Mouse (Mus musculus) mature B cell (primary cell): ENCODE measurements around the gene Cenpm.

ENCODE experiments used
- in situ Hi-C: fragments of 300-500 bp; cut with MboI; formaldehyde crosslinking; loops from 2 replicates; pipeline ENCODE4 v1.14.3; 2019

Gene Cenpm

GRCm38 (mm10) chr15:82197246-82197750, 47.2 kb downstream of the Cenpm start:
- in situ Hi-C loops: no loop called here

DNA sequence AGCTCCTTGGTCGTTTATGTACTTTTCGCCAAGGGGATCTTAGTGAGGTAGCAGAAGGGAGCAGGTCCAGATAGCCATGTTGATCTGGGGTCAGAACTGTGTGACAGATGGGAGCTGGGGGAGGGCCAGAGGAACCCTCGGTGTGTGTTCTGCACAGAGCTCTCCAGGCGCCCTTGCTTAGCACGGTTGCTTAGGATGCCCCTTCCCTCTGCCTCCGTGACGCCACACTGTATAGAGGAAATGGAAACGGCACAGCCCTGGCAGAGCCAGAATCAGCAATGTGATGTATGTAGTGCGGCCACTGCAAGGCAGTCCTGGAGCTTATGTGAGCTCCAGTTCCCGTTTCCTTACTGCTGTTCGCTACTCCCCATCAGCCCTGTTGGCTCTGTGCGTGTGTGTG, 48.2 kb downstream of the Cenpm start:
- in situ Hi-C loops: no loop called here

- in situ Hi-C loops: no loop called here
Observed at GRCm38 (mm10) chr15:82192617-82193016, 51.9 kb downstream of the Cenpm start.

DNA sequence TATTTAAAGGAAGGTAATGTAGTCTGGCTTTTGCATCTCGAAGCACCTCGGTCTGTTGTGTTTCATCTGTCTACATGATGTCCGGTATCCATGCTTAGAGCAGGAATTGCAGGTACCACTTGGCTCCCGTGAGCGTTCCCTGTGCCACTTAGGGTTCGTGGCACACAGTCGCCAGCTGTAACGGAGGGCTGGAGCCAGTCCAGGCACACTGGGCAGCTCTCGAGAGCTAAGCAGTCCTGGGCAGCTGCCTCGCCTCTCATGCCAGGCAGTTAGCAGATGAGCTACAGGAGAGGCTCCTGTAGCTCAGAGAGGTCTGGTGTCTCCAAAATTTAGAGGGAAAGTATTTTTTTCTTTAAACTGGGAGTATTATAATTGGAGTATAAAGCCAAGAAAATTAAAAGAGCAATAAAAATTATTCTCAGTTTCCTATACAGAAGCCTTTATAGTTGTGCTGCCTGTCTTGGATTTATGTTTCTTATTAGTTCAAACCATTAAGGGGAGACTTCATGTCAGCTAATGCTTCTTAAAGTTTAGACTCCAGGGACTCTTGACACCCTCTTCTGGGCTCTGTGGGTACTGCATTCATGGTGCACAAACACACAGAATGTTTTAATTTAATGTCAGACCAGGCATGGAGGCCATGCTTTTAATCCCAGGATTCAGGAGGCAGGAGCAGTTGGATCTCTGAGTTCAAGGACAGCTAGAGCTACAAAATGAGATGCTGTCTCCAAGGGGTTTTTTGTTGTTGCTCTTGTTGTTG, 55.9 kb downstream of the Cenpm start:
- in situ Hi-C loops: no loop called here

- in situ Hi-C loops: no loop called here
Observed at GRCm38 (mm10) chr15:82187924-82188323, 56.6 kb downstream of the Cenpm start.

- in situ Hi-C loops: no loop called here
Observed at GRCm38 (mm10) chr15:82187401-82187800, 57.1 kb downstream of the Cenpm start.

GRCm38 (mm10) chr15:82186931-82187330, 57.6 kb downstream of the Cenpm start:
- in situ Hi-C loops: no loop called here

DNA sequence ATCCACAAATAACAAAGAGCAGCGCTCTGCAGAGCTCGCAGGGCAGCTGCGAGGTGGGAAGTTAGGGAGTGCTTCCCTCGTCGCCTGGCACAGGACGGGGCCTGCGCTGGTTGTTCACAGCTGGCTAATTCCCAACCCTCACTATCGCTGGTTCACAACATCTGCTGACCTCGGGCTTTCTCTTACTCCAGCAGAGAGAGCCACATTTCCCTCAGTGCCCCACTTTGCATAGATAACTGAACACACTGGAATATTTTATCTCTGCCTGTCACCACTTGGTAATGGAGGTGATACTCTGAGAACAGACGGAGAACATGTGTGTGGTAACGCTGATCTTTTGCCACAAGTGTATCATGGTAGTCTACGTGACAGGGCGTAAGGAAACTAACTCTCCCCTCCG, 58.4 kb downstream of the Cenpm start:
- in situ Hi-C loops: no loop called here

DNA sequence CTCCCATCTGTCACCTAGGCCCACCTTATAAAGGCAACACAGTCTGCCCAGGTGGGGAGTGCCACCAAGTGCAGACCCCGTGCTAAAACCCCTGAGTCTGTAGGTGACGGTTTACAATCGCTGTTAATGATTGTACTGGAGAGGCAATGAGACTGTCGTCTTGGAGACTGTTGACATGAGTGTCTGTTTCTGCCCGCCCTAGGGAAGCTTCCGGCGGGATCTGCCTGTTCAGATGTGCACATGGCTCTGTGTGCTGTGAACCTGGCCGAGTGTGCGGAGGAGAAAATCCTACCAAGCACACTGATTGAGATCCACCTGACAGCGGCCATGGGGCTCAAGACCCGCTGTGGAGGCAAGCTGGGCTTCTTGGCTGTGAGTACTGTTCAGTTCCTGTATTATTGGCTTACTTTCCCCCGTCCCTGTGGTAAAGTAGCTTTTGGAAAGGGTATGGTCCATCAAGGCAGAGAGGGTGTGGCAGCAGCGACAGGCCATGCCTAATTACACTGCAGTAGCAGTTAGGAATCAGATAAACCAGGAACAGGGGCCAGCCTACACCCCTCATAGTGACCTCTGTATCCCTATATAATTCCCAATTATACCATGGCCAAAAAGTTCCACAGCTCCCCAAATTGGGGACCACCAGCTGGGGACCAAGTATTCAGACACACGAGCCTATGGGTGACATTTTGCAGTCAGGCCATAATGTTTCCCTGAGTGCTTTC, 59.3 kb downstream of the Cenpm start:
- in situ Hi-C loops: no loop called here

GRCm38 (mm10) chr15:82184656-82185055, 59.9 kb downstream of the Cenpm start:
- in situ Hi-C loops: no loop called here

- in situ Hi-C loops: no loop called here
Observed at GRCm38 (mm10) chr15:82184183-82184582, 60.4 kb downstream of the Cenpm start.
